Mouse (Mus musculus) MEL (cell line): ENCODE measurements around the gene Cmpk2. TPM values are rescaled to one million over a fixed set of nuclear protein-coding genes. Genes with fewer than 3 reads are reported as not detected.

Source experiments
- DNase-seq: peaks from one replicate; pipeline ENCODE4 v3.0.0; 2011; ENCODE audit warnings: low read depth, low spot score
- H3K27ac ChIP-seq: 2 replicates; pipeline ENCODE4 v1.5.1; 2012; ENCODE audit warnings: low read depth, mild to moderate bottlenecking, control low read depth, low read length, moderate library complexity; ENCODE audit not compliant: control insufficient read depth
- H3K27me3 ChIP-seq, 2 experiments: fragments of 150-350 bp in 1 of 2; sonication (generic) in 1 of 2; 2 replicates each; pipeline ENCODE4 v1.6.1; 2012; ENCODE audit warnings: low read length in 2 of 2, mild to moderate bottlenecking in 2 of 2, improper control_type of control experiment in 1 of 2, moderate library complexity in 1 of 2; ENCODE audit not compliant: insufficient read depth in 2 of 2, control insufficient read depth in 1 of 2
- H3K36me3 ChIP-seq, 2 experiments: 2 replicates each; pipeline ENCODE4 v1.6.1; 2012 to 2014; ENCODE audit warnings: low read length in 2 of 2, improper control_type of control experiment in 1 of 2, inconsistent platforms in 1 of 2, mild to moderate bottlenecking in 1 of 2; ENCODE audit not compliant: insufficient read depth in 2 of 2, control insufficient read depth in 1 of 2
- H3K4me1 ChIP-seq, 2 experiments: fragments of 150-350 bp in 1 of 2; sonication (generic) in 1 of 2; 2 replicates each; pipeline ENCODE4 v1.6.1; 2012; ENCODE audit warnings: low read length in 2 of 2, improper control_type of control experiment in 1 of 2, mild to moderate bottlenecking in 1 of 2; ENCODE audit not compliant: insufficient read depth in 2 of 2, control insufficient read depth in 1 of 2
- H3K4me3 ChIP-seq, 2 experiments: fragments of 150-350 bp in 1 of 2; sonication (generic) in 1 of 2; 2 replicates each; pipeline ENCODE4 v1.5.1; 2012; ENCODE audit warnings: low read depth in 2 of 2, low read length in 2 of 2, mild to moderate bottlenecking in 2 of 2, moderate library complexity in 2 of 2, control low read depth in 1 of 2, improper control_type of control experiment in 1 of 2; ENCODE audit not compliant: control insufficient read depth in 1 of 2, insufficient read depth in 1 of 2
- H3K79me2 ChIP-seq: 2 replicates; pipeline ENCODE4 v1.6.1; 2012; ENCODE audit warnings: mild to moderate bottlenecking, low read length, moderate library complexity; ENCODE audit not compliant: control insufficient read depth, poor library complexity, insufficient read depth
- H3K9ac ChIP-seq: 2 replicates; pipeline ENCODE4 v1.6.1; 2012; ENCODE audit warnings: low read depth, mild to moderate bottlenecking, control low read depth, low read length, moderate library complexity; ENCODE audit not compliant: control insufficient read depth, poor library complexity, severe bottlenecking
- H3K9me3 ChIP-seq: fragments of 150-350 bp; sonication (generic); replicated peaks from 2 replicates; pipeline ENCODE4 v1.6.1; 2012; ENCODE audit warnings: mild to moderate bottlenecking, low read length, improper control_type of control experiment, moderate library complexity; ENCODE audit not compliant: insufficient read depth
- CTCF ChIP-seq, 3 experiments: IDR thresholded peaks in 2 of 3; conservative IDR thresholded peaks in 1 of 3; 2 replicates each; pipeline ENCODE4 v1.5.1; 2011 to 2012; ENCODE audit warnings: low read length in 3 of 3, low read depth in 2 of 3, mild to moderate bottlenecking in 2 of 3, improper control_type of control experiment in 1 of 3, inconsistent platforms in 1 of 3, mixed read lengths in 1 of 3, moderate library complexity in 1 of 3; ENCODE audit not compliant: control insufficient read depth in 1 of 3, insufficient read depth in 1 of 3, poor library complexity in 1 of 3, severe bottlenecking in 1 of 3
- E2F4 ChIP-seq: IDR thresholded peaks from 2 replicates; pipeline ENCODE4 v1.6.1; 2011; ENCODE audit warnings: low read depth, low read length, improper control_type of control experiment, borderline replicate concordance
- ELF1 ChIP-seq: IDR thresholded peaks from 2 replicates; pipeline ENCODE4 v1.6.1; 2014; ENCODE audit warnings: low read depth, mild to moderate bottlenecking, inconsistent platforms, low read length, improper control_type of control experiment, moderate library complexity
- EP300 ChIP-seq, 2 experiments: IDR thresholded peaks; 2 replicates each; pipeline ENCODE4 v1.6.1; 2011; ENCODE audit warnings: improper control_type of control experiment in 2 of 2, low read length in 2 of 2, low read depth in 1 of 2, mild to moderate bottlenecking in 1 of 2
- ETS1 ChIP-seq: IDR thresholded peaks from 2 replicates; pipeline ENCODE4 v1.6.1; 2012; ENCODE audit warnings: low read depth, mild to moderate bottlenecking, inconsistent platforms, low read length, improper control_type of control experiment, moderate library complexity
- JUND ChIP-seq: IDR thresholded peaks from 2 replicates; pipeline ENCODE4 v1.6.1; 2011; ENCODE audit warnings: low read depth, mild to moderate bottlenecking, improper control_type of control experiment, low read length
- MAFK ChIP-seq: IDR thresholded peaks from 2 replicates; pipeline ENCODE4 v1.6.1; 2011; ENCODE audit warnings: low read depth, mild to moderate bottlenecking, low read length, improper control_type of control experiment, borderline replicate concordance
- MYC ChIP-seq: IDR thresholded peaks from 2 replicates; pipeline ENCODE4 v1.6.1; 2011; ENCODE audit warnings: low read depth, mild to moderate bottlenecking, low read length, improper control_type of control experiment, moderate library complexity
- POLR2AphosphoS2 ChIP-seq: IDR thresholded peaks from 2 replicates; pipeline ENCODE4 v1.6.1; 2011; ENCODE audit warnings: low read length, improper control_type of control experiment
- RAD21 ChIP-seq: IDR thresholded peaks from 2 replicates; pipeline ENCODE4 v1.6.1; 2011; ENCODE audit warnings: mild to moderate bottlenecking, low read depth, low read length, improper control_type of control experiment
- SIN3A ChIP-seq: IDR thresholded peaks from 2 replicates; pipeline ENCODE4 v1.6.1; 2012; ENCODE audit warnings: low read length, improper control_type of control experiment, inconsistent platforms
- SMC3 ChIP-seq: IDR thresholded peaks from 2 replicates; pipeline ENCODE4 v1.6.1; 2011; ENCODE audit warnings: low read depth, low read length, improper control_type of control experiment
- TCF12 ChIP-seq: IDR thresholded peaks from 2 replicates; pipeline ENCODE4 v1.6.1; 2014; ENCODE audit warnings: low read depth, mild to moderate bottlenecking, inconsistent platforms, low read length, improper control_type of control experiment, moderate library complexity
- UBTF ChIP-seq: IDR thresholded peaks from 2 replicates; pipeline ENCODE4 v1.6.1; 2012; ENCODE audit warnings: low read depth, mild to moderate bottlenecking, inconsistent platforms, low read length, improper control_type of control experiment, moderate library complexity, borderline replicate concordance; ENCODE audit not compliant: insufficient read depth
- USF2 ChIP-seq, 2 experiments: IDR thresholded peaks; 2 replicates each; pipeline ENCODE4 v1.6.1; 2011 to 2012; ENCODE audit warnings: improper control_type of control experiment in 2 of 2, low read length in 2 of 2, borderline replicate concordance in 1 of 2, inconsistent platforms in 1 of 2, low read depth in 1 of 2, mild to moderate bottlenecking in 1 of 2; ENCODE audit not compliant: insufficient read depth in 1 of 2
- ZC3H11A ChIP-seq: IDR thresholded peaks from 2 replicates; pipeline ENCODE4 v1.6.1; 2012; ENCODE audit warnings: low read depth, mild to moderate bottlenecking, inconsistent platforms, low read length, improper control_type of control experiment
- ZKSCAN1 ChIP-seq: IDR thresholded peaks from 2 replicates; pipeline ENCODE4 v1.6.1; 2012; ENCODE audit warnings: low read depth, mild to moderate bottlenecking, inconsistent platforms, low read length, improper control_type of control experiment, moderate library complexity
- ZNF384 ChIP-seq: IDR thresholded peaks from 2 replicates; pipeline ENCODE4 v1.6.1; 2012; ENCODE audit warnings: low read depth, mild to moderate bottlenecking, inconsistent platforms, low read length, improper control_type of control experiment
- polyA plus RNA-seq, 2 experiments: library from polyadenylated mRNA; stranded (reverse) in 1 of 2; unstranded in 1 of 2; fragments of >175 nt in 1 of 2; fragments of >200 nt in 1 of 2; gene quantifications; 2 replicates each; pipeline versions ENCODE4 v1.2.1 to v1.2.4; 2012; ENCODE audit warnings: low replicate concordance in 2 of 2, low read depth in 1 of 2; ENCODE audit not compliant: insufficient read length in 2 of 2, insufficient read depth in 1 of 2, missing spikeins in 1 of 2
- total RNA-seq: library from RNA; depleted of rRNA; stranded (reverse); fragments of 300-350 nt; gene quantifications from 2 replicates; pipeline ENCODE4 v1.2.3, GENCODE M21; 2012

The Cmpk2 gene
- total and polyA plus RNA-seq, 3 experiments = 0.89 to 3.0 TPM; not detected in 1

DNA sequence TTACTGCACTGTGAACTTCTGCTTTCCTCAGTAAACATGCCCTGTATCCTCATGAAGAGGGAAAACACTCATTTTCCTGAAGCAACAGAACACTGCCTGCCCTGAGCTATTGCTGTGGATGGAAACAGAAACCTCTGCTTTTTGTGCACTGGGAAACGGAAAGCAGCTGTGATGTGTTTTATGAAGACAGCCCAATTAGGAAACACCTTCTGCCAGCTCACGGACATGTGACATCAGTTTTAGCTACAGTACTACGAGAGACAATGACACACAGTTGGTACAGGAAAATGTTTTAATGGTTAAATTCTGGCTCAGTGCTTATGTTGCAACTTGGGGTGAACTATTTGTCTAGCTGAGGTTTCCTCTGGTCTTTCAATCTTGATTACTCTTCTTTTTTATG, 29.6 kb upstream of the Cmpk2 start:
- Histone ChIP-seq H3K36me3 (no peaks in the 10 kb centered on the region), H3K9me3 (no peaks in the 10 kb centered on the region), H3K27ac (no peak overlapping the region), H3K9ac (no peak overlapping the region), H3K79me2 (no peaks in the 10 kb centered on the region), H3K4me1 (no peaks in the 10 kb centered on the region), H3K27me3 (no peaks in the 10 kb centered on the region), H3K4me3 (no peak overlapping the region)
- no peak for TF ChIP-seq POLR2AphosphoS2
- no peak for TF ChIP-seq E2F4
- TF ChIP-seq MYC = no peak
- no peak for TF ChIP-seq SMC3
- TF ChIP-seq ELF1 = no peak
- no peak for TF ChIP-seq MAFK
- TF ChIP-seq ETS1 = no peak
- no peak for TF ChIP-seq UBTF
- no peak for TF ChIP-seq JUND
- no peak for TF ChIP-seq RAD21
- TF ChIP-seq EP300 (IDR thresholded peaks at IDR 0.05; ENCODE audit: low read depth in 1 of 2, low read length in 2 of 2) = no peak
- TF ChIP-seq ZNF384 = no peak
- no peak for DNase-seq

DNA sequence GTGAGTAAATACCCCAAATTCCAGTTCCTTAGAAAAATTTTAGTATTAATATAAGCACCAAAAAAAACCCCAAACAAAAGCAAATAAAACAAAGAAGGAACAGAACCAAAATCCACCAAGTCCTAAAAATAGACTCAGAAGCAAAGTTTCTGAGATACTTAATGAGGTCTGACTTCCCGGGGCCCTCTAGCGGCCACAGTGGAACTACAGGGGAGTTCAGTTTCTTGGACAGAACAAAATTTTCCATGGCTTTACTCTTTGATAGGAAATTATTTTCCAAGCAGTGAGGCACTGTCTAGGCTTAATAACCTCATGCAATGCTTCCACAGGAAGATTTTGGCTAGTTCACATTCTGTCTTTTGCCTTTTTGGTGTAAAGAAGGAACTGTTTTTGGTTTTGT, 24.9 kb upstream of the Cmpk2 start:
- H3K9me3 ChIP-seq = no peaks in the 10 kb centered on the region
- TF ChIP-seq SMC3 (peak; percentile 37), CTCF (IDR thresholded peaks at IDR 0.05 in 2 of 3, conservative IDR thresholded peaks at IDR 0.05 in 1 of 3; ENCODE audit: control insufficient read depth in 1 of 3, insufficient read depth in 1 of 3, low read depth in 2 of 3, low read length in 3 of 3, poor library complexity in 1 of 3, severe bottlenecking in 1 of 3) (peak; percentile 56 to 67 (median 61)), ZC3H11A (no peak), ETS1 (no peak), USF2 (IDR thresholded peaks at IDR 0.05; ENCODE audit: borderline replicate concordance in 1 of 2, insufficient read depth in 1 of 2, low read depth in 1 of 2, low read length in 2 of 2) (no peak), RAD21 (peak; percentile 19)
- no peak overlapping the region for H3K4me3 ChIP-seq
- H3K4me1 ChIP-seq = no peaks in the 10 kb centered on the region
- DNase-seq = peak; percentile 46
- no peaks in the 10 kb centered on the region for H3K27me3 ChIP-seq
- H3K9ac ChIP-seq = no peak overlapping the region
- H3K27ac ChIP-seq = no peak overlapping the region
- H3K79me2 ChIP-seq = no peaks in the 10 kb centered on the region
- H3K36me3 ChIP-seq = no peaks in the 10 kb centered on the region

DNA sequence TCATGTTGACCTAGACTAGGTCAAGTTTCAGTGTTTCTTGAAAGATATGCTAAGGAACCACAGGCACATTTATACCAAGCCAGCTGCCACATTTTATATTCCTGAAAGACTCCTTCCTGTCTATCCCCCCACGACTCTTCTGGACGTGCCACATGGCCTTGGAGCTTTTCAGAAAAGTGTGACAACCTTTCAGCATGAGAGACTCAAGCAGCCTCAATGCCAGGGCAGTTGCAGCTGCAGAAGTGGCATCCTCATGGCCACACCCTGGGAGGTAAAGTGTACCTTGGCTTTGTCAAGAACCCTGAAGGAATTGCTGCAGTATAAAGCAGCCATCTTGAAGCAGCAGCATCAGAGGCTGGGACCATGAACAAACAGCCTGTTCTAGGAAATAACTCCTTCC, 24.5 kb upstream of the Cmpk2 start:
- no peak overlapping the region for H3K27ac ChIP-seq
- no peaks in the 10 kb centered on the region for H3K27me3 ChIP-seq
- no peak overlapping the region for H3K9ac ChIP-seq
- no peak overlapping the region for H3K4me3 ChIP-seq
- no peaks in the 10 kb centered on the region for H3K4me1 ChIP-seq
- no peaks in the 10 kb centered on the region for H3K36me3 ChIP-seq
- DNase-seq = no peak
- H3K9me3 ChIP-seq = no peaks in the 10 kb centered on the region
- H3K79me2 ChIP-seq = no peaks in the 10 kb centered on the region
- no peak for TF ChIP-seq ETS1
- no peak for TF ChIP-seq TCF12
- no peak for TF ChIP-seq SIN3A
- no peak for TF ChIP-seq MAFK
- no peak for TF ChIP-seq E2F4
- TF ChIP-seq ZKSCAN1 = no peak
